Mouse (Mus musculus): ENCODE results near the gene Hivep3. TPM values are rescaled to one million over a fixed set of nuclear protein-coding genes. Genes with fewer than 3 reads are reported as not detected.

Hivep3 gene
- total and polyA plus RNA-seq, 3 experiments, result not detected

DNA sequence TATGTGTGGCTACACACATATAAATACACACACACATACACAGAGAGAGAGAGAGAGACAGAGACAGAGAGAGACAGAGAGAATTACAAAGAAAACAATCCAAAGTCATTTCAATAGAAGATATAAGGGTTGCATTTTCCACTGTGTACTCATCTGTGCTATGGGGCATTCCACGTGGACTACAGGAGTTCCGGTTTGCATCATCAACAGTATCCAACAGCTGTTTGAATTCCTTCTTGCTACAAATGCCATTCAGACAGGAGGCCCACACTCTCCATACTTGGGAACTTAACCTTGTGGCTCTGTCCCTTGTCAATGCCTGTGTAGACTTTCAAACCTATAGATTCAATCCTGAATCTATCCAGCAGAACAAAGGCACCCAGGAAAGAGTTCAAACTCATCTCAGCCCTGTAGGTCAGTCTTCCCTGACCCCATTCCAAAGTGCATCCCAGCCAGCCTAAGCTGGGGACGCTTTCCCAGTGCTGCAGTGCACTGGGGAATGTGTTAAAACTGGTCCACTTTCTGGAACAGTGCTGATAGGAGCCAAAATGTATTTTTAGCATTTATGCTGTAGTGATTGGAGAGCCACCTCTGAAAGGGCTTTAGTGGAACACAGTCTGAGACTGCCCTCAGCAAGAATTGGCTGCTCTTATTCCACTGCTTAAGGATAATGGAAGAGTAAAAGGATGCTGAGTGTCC lies 335.4 kb downstream of the Hivep3 start:
- Histone ChIP-seq H3K36me3 (ENCODE audit: control insufficient read depth in 1 of 2, insufficient read depth in 2 of 2, low read length in 2 of 2) (no peaks in the 10 kb centered on the region), H3K27me3 (ENCODE audit: control insufficient read depth in 1 of 2, insufficient read depth in 2 of 2, low read length in 2 of 2) (no peaks in the 10 kb centered on the region), H3K4me1 (ENCODE audit: control insufficient read depth in 1 of 2, insufficient read depth in 2 of 2, low read length in 2 of 2) (no peaks in the 10 kb centered on the region), H3K9me3 (replicated peaks; ENCODE audit: insufficient read depth, low read length) (no peaks in the 10 kb centered on the region), H3K79me2 (ENCODE audit: control insufficient read depth, insufficient read depth, low read length, poor library complexity) (no peaks in the 10 kb centered on the region), H3K4me3 (ENCODE audit: control insufficient read depth in 1 of 2, insufficient read depth in 1 of 2, low read depth in 2 of 2, low read length in 2 of 2) (no peak overlapping the region), H3K27ac (ENCODE audit: control insufficient read depth, low read depth, low read length) (no peak overlapping the region), H3K9ac (ENCODE audit: control insufficient read depth, low read depth, low read length, poor library complexity, severe bottlenecking) (no peak overlapping the region)
- TF ChIP-seq TCF12 (IDR thresholded peaks at IDR 0.05; ENCODE audit: low read depth, low read length), result no peak
- TF ChIP-seq E2F4 (IDR thresholded peaks at IDR 0.05; ENCODE audit: borderline replicate concordance, low read depth, low read length), result no peak
- TF ChIP-seq CHD2 (IDR thresholded peaks at IDR 0.05; ENCODE audit: low read length), result no peak
- no peak for TF ChIP-seq MAFK (IDR thresholded peaks at IDR 0.05; ENCODE audit: borderline replicate concordance, low read depth, low read length)
- TF ChIP-seq ZNF384 (IDR thresholded peaks at IDR 0.05; ENCODE audit: low read depth, low read length), result no peak
- no peak for TF ChIP-seq RCOR1 (IDR thresholded peaks at IDR 0.05; ENCODE audit: low read depth, low read length)
- TF ChIP-seq RAD21 (IDR thresholded peaks at IDR 0.05; ENCODE audit: low read depth, low read length), result no peak
- TF ChIP-seq JUND (IDR thresholded peaks at IDR 0.05; ENCODE audit: low read depth, low read length), result no peak
- no peak for TF ChIP-seq MAZ (IDR thresholded peaks at IDR 0.05; ENCODE audit: low read depth, low read length)
- no peak for DNase-seq (ENCODE audit: low read depth, low spot score)

DNA sequence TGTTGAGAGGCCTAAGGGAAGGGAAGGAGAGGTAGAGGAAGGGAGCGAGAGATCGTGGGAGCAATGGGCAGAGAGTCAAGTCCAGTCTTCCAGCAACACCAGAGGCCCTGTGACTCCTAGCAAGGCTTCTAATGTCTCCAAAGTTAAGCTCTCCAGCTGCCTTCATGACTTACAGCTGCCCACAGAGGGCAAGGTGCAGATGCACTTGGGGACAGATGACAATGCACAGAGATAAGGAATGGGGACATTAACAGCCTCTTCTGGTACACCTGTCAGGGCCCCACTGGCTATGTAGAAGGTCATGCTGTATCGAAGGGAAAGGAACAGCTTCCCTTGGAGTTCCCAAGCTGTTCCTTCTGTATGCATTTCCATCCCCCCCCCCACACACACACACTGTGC lies 336.0 kb downstream of the Hivep3 start:
- H3K36me3 ChIP-seq (ENCODE audit: control insufficient read depth in 1 of 2, insufficient read depth in 2 of 2, low read length in 2 of 2), result no peaks in the 10 kb centered on the region

DNA sequence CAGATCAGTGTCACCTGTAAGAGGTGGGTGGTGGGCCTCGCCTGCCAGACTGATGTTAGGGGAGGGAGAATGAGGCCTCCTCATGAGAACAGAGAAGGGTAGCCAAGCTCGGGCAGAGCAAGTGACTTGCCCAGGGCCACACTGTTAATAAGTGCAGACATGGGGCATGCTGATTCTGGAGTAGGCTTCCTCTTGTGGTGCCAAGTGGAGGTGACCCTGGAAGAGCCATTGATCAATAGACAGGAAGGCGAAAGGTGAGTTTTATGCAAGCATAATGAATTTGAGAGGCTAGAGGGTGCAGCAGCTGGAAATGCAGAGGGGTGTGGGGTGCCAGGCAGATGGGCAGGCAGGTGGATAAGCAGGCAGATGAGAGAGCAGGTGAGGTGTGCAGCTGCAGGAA lies 337.8 kb downstream of the Hivep3 start:
- TF ChIP-seq TCF12 (IDR thresholded peaks at IDR 0.05; ENCODE audit: low read depth, low read length) (no peak), ZC3H11A (IDR thresholded peaks at IDR 0.05; ENCODE audit: low read depth, low read length) (no peak), HCFC1 (IDR thresholded peaks at IDR 0.05; ENCODE audit: low read depth, low read length) (no peak), USF1 (IDR thresholded peaks at IDR 0.05; ENCODE audit: low read depth, low read length) (no peak), USF2 (IDR thresholded peaks at IDR 0.05; ENCODE audit: borderline replicate concordance in 1 of 2, insufficient read depth in 1 of 2, low read depth in 1 of 2, low read length in 2 of 2) (no peak), MXI1 (IDR thresholded peaks at IDR 0.05; ENCODE audit: low read depth, low read length) (no peak), ZMIZ1 (IDR thresholded peaks at IDR 0.05; ENCODE audit: low read depth, low read length) (no peak)
- H3K27me3 ChIP-seq (ENCODE audit: control insufficient read depth in 1 of 2, insufficient read depth in 2 of 2, low read length in 2 of 2), result no peaks in the 10 kb centered on the region
- H3K9me3 ChIP-seq (replicated peaks; ENCODE audit: insufficient read depth, low read length), result no peaks in the 10 kb centered on the region
- H3K27ac ChIP-seq (ENCODE audit: control insufficient read depth, low read depth, low read length), result no peak overlapping the region
- no peak overlapping the region for H3K9ac ChIP-seq (ENCODE audit: control insufficient read depth, low read depth, low read length, poor library complexity, severe bottlenecking)
- no peaks in the 10 kb centered on the region for H3K4me1 ChIP-seq (ENCODE audit: control insufficient read depth in 1 of 2, insufficient read depth in 2 of 2, low read length in 2 of 2)
- DNase-seq (ENCODE audit: low read depth, low spot score), result no peak
- H3K79me2 ChIP-seq (ENCODE audit: control insufficient read depth, insufficient read depth, low read length, poor library complexity), result no peaks in the 10 kb centered on the region
- H3K36me3 ChIP-seq (ENCODE audit: control insufficient read depth in 1 of 2, insufficient read depth in 2 of 2, low read length in 2 of 2), result no peaks in the 10 kb centered on the region
- H3K4me3 ChIP-seq (ENCODE audit: control insufficient read depth in 1 of 2, insufficient read depth in 1 of 2, low read depth in 2 of 2, low read length in 2 of 2), result no peak overlapping the region

More for the DNA sequence above, 336.0 kb downstream of the Hivep3 start:
- no peak for TF ChIP-seq POLR2AphosphoS2 (IDR thresholded peaks at IDR 0.05; ENCODE audit: low read length)
- TF ChIP-seq TBP (IDR thresholded peaks at IDR 0.05; ENCODE audit: low read depth, low read length), result no peak
- no peak for DNase-seq (ENCODE audit: low read depth, low spot score)
- no peak overlapping the region for H3K9ac ChIP-seq (ENCODE audit: control insufficient read depth, low read depth, low read length, poor library complexity, severe bottlenecking)
- no peak overlapping the region for H3K27ac ChIP-seq (ENCODE audit: control insufficient read depth, low read depth, low read length)
- no peaks in the 10 kb centered on the region for H3K9me3 ChIP-seq (replicated peaks; ENCODE audit: insufficient read depth, low read length)
- H3K4me3 ChIP-seq (ENCODE audit: control insufficient read depth in 1 of 2, insufficient read depth in 1 of 2, low read depth in 2 of 2, low read length in 2 of 2), result no peak overlapping the region
- no peaks in the 10 kb centered on the region for H3K4me1 ChIP-seq (ENCODE audit: control insufficient read depth in 1 of 2, insufficient read depth in 2 of 2, low read length in 2 of 2)
- no peaks in the 10 kb centered on the region for H3K79me2 ChIP-seq (ENCODE audit: control insufficient read depth, insufficient read depth, low read length, poor library complexity)
- H3K27me3 ChIP-seq (ENCODE audit: control insufficient read depth in 1 of 2, insufficient read depth in 2 of 2, low read length in 2 of 2), result no peaks in the 10 kb centered on the region

All from MEL (cell line).